Mouse (Mus musculus) left cerebral cortex, adult 9 months (tissue): Measurements from ENCODE around the gene Atp6v1b1.

Experiments used
- DNase-seq, 2 experiments: peaks; one replicate each; pipeline ENCODE4 v3.0.0; 2022; ENCODE audit warnings: low spot score in 2 of 2

The Atp6v1b1 gene

DNA sequence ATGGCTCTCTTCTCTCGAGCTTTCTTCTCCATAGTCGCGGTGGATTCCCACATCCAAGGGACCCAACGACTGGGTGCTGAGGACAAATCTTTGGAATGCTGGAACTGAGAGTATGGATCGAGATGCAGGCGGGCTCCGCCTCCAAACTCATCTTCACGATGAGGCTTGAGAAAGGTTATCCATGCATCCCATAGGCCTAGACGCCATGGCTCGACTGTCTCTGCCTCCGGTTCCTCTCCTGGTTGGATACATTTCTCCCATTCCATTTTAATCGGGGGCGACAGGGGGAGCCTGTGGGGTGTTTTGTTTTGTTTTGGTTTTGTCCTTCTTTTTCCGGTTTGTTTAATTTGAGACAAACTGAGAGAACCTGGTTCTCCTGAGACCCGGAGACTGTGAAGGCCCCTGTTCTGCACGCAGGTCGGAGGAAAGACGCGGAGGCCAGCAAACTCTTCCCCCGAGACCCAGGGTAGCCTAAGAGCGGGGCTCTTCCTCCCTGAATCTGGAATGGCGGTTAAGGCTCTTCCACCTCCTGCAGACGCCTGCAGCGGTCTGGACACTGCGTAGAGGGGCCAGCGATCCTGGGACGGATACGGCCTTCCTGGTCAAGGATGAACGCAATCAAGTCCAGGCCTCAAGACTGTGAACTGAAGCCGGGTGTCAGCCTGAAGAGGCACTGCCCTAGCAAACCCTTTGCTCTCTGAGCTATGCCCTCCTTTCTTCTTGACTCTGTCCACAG lies 27.2 kb upstream of the Atp6v1b1 start:
- DNase-seq: no peak

DNA sequence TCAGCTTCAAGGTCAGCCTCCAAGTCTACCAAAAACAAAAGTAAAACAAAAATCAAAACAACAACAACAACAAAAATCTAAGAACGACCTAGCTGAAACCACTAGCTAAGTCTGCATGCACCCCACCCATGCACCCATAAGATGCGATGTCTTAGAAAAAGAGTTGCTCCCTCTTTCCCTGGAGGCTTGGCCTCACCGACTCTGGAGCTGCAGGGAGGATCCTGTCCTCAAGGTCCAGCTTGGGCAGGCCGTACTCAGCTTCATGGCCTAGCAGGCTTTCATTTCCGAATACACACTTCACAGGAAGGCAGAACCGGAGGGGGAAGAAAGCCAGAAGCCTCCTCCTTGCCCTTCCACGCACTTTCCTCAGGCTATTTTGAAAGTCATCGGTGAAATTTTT lies 25.8 kb upstream of the Atp6v1b1 start:
- DNase-seq: no peak

DNA sequence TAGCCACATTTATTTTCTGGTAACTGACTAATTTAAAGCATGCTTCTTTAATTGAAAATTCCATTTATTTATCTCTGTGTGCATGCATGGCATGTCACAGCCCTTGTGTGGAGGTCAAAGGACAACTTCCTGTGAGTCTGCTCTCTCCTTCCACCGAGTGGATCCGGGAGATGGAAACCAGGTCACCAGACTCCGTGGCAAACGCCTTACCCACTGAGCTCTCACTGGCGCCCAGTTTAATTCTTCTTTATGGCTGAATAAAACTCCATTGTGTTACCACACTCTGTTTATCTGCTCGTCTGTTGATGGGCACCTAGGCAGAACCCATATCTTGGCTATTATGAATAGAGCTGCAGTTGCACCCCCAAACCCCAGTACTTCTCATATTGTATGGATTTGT lies 20.3 kb upstream of the Atp6v1b1 start:
- no peak for DNase-seq

DNA sequence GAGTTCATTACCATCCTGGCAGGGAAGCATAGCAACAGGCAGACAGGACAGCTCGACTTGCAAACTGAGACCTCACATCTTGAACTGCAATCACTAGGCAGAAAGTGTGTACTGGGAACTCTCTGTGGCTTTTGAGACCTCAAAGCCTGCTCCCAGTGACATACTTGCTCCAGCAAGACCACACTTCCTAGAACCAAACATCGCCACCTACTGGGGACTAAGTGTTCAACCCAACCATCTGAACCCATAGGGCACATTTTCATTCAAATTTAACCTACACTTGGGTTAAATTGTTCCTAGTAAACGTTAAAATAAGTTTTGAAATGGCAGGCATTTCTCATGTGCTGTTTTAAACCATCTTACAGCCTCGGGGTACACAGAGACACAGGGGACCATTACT lies 15.6 kb upstream of the Atp6v1b1 start:
- DNase-seq: no peak

DNA sequence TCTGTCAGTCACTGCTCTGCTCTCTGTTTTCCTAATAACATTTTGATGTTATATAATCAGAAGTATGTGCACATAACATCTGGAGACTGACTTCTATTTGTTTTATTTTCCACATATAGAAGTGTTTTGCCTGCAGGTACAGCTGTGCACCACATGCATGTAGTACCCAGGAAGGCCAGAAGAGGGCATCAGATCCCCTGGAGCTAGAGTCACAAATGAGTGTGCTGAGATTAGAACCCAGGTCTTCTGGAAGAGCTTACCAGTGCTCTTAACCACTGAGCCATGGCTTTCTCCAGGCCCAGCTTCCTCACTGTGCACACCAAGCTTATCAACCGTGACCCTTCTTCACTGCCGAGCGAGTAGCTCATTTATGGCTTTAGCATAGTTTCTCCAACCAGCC lies 14.3 kb upstream of the Atp6v1b1 start:
- DNase-seq: no peak

DNA sequence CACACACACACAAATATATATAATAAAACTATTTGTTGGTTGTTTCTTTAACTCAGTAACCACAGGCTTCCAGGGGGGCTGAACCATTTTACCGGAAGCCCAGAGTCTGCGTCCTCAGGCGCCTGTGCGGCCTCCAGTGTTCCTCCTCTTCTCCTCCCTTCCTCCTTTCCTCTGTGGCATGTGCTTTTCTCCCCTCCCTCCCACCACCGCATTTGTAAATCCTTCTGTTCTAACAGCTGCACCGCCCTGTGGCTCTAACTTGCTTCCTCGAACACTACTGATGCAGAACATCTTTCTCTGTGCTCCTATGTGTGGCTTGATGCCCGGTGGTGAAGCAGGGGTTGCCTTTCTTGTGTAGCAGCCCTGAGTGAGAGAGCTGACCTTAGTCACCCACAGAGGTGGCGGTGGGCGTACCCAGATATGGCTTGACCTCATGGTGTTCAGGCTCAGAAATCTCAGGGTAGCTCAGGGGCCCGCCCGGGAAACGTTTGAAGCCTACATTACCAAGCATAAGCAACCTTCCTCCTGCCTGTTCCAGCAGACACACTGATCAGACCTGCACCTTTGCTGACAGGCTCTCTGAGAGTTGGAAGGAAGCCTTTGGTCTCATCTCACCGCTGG lies 13.3 kb upstream of the Atp6v1b1 start:
- DNase-seq: no peak

DNA sequence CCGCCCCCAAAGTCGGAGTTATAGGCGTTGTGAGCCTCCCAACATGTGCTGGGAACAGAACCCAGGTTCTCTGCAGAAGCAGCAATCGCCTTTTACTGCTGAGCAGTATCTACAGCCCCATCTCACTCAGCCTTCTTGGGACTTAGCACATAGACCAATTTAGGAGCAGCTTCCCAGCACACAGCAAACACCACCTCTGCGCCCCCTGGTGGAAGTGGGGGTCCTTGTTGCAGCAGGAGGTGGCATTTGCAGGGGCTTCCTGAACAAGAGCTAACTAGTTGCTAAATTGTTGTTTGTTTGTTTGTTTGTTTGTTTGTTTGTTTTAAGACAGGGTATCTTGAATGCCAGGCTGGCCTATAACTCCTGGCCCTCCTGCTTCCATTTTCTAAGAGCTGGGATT lies 11.7 kb upstream of the Atp6v1b1 start:
- DNase-seq: peak in 1 of 2 experiments; percentile 34

DNA sequence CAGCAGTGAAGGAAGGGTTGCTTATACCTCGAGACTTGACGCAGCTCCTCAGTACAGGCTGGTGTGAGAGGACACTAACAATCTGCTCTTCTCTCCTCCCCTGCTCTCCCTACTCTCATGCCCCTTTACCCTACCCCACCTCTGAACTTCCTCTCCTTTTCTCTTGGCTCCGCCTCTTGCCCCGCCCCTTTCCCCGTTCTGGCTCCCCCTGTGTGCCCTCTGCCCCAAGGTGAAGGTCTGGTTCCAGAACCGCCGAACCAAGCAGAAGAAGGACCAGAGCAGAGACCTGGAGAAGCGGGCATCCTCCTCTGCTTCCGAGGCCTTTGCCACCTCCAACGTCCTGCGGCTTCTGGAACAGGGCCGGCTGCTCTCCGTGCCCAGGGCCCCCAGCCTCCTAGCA lies 5.5 kb upstream of the Atp6v1b1 start:
- DNase-seq: no peak

DNA sequence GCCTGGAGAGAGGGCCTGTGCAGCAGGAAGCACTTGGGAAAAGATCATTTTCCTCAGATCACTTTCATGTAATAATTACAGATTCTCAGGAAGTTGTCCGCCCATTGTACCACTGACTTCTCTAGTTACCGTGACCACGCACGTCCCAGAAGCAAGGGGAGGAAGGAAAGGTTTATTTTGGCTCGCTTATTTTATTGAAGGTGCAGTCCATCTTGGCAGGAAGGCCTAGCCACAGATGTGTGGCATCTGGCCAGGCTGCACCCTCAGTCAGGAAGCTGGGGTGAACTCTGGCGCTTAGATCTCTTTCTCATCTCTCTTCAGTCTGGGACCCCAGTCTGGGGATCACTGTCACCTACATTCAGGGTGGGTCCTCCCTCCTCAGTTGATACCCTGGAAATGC lies 4.2 kb upstream of the Atp6v1b1 start:
- DNase-seq: no peak

DNA sequence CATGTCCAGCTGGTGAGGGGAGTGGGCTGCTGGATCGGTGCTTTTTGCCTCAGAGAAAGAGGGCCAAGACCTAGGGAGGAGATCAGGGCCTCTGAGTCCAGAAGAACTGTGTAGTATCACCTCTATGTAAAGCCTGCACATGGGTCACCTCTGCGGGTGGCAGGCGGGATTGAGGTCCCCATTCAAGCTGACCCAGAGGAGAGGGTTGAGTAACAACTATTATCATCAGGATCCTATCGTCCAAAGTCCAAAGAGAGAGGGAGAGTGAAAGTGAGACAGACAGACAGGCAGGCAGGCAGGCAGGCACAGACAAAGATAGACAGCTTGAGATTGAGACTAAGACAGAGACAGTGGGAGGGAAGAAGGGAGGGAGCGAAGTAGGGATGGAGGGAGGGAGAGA lies 422 bp downstream of the Atp6v1b1 start:
- DNase-seq: no peak

DNA sequence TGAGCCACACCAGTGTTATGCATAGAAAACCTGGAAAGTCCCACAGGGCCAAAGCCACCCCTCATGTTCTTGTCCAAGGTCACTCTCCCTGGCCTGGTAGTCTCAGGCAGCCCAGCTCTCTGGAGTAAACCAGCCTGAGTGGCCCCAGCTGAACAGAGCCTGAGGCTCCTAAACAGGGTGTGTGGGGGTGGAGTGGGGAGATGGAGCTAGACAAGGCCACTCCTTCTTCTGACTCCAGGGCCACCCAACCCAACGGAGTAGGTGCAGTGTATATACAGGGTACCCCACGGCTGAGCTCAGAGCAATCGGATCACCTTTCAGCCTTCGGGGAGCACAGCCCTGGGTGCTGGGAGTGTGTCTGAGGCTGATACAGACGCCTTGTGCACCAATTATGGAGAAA lies 1.3 kb downstream of the Atp6v1b1 start:
- no peak for DNase-seq

DNA sequence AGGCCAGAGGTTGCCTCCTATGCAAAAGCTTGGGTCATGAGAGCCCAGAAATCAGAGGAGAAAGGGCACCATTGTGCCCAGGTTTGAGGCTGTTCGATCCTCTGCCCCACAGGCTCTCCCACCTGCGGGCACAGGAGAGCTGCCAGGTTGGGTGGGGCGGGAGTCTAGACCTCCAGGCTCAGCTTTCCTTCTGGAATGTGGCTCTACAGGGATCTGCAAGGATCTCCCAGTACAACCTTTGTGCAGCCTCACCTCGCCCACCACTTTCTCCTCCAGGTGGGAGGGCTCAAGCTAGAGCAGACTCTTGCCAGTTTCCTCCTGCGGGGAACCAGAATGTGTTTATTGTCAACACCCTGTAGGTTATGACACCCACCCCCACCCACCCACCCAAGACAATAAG lies 1.8 kb downstream of the Atp6v1b1 start:
- no peak for DNase-seq

DNA sequence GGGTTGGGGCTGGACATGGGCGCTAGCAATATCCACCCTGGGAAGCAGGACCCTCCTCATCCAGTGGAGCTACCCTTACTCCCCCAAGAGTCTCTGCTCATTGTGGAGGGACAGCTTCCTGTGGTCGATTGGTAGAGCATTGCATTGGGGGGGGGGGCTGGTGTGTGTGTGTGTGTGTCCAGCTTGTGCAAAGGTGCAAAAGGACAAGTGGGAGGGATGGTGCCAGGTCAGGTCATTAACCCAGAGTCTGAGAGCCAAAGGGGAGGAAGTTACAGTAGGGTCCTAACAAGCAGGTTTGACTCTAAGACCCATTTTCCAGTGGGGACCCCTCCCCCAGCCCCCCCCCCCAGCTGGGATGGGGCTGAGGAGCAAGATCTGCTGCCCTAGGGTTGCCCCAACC lies 2.7 kb downstream of the Atp6v1b1 start:
- DNase-seq: no peak

DNA sequence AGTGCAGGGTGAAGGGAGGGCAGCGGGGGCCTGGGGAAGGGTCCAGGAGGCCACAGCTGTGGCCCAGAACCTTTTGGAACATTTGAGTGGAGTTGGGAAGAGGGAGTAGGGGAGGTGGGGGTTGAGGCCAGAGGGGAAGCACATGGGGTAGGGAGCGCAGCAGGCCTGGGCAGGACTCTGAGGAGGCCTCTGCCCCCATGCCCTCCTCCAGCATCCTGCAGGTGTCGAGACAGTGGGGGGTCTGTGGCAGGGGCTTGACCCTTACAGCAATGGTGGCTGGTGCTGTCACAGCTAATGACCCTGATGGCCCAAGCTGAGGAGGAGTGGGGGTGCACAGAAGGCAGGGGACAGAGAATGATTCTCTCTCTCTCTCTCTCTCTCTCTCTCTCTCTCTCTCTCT lies 6.5 kb downstream of the Atp6v1b1 start:
- DNase-seq: no peak

DNA sequence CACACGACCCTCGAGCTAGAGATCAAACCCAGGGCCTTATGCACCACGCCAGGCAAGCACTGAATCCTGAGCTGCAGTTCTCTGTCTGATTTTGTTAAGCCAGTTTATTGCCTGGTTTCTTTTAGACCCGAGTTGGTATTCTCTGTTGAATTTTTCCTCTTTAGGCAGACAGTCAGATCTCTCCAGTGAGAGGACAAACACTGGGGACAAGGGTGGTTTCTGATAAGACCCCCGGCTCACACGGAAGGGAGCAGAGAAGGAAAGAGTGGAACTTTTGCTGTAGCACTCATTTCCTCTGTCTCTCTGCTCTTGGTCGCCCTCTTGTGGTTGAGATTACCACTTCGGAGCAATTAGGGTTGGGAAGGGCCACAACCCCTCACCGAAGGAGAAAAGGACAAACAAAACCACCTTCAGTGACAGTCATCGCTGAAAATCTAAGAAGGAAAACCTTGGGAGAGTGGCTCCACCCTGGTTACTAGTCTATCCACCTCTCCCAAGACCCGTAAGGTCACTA lies 7.4 kb downstream of the Atp6v1b1 start:
- peak in 1 of 2 experiments; percentile 45 for DNase-seq

DNA sequence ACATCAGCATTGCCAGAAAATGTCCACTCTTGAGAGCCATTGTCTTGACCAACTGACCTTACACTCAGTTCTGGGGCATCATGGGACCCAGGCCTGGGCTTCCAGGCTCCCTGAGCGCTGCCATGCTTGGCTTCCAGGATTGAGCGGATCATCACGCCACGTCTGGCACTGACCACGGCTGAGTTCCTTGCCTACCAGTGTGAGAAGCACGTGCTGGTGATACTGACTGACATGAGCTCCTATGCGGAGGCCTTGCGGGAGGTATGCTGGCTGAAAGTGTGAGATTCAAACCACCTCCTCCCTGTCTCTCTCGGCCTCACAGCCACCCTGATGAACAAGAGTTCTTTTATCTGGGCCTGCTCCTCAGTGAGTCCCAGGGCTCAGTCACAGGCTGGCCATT lies 13.3 kb downstream of the Atp6v1b1 start:
- no peak for DNase-seq

DNA sequence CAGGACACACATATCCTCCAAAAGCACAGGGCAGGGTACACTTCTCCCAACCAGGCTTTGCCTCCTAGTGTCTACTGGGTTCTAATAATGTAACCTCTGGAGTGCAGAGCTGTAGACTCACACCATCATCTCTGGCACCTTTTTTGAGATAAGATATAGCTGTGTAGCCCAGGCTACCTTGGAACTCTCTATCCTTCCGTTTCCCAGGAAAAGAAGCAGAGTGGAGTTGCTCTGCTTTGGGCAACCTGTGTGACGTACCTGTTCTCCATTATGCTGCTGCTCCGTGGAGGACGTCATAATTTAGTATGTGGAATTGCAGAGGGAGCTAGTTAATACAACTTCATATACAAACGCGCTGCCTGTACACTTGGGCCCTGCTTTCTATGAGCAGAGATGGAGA lies 19.6 kb downstream of the Atp6v1b1 start, which contains the start of gene Ankrd53:
TSS of gene Ankrd53 (plus strand) at position 301 of the 400 bp plus-strand sequence.
- no peak for DNase-seq

DNA sequence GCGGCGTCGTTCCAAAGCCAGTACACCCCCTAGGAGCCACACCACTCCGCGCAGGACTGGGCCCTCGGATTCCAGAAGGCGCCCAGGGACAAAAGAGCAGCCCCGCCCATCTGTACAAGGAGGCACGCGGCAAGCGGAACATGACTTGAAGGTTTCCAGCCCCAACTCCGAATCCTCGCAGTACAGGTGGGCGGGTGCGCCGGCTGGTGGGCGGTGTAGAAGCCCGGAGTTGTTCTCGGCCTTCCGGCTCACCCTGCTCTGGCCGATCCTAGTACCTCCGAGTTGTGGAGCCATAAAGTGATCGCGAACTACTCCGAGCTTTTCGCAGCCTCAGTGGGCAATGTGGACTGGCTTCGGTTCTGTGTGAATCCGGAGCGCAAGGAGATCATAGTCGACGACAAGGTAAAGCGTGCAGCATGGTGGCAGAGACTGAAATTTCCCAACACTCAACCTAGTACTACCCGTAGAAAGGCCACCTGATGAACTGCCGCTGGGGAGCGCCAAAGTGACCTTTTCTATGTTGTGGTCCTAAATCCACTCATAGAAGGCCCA lies 20.2 kb downstream of the Atp6v1b1 start:
- DNase-seq: no peak

DNA sequence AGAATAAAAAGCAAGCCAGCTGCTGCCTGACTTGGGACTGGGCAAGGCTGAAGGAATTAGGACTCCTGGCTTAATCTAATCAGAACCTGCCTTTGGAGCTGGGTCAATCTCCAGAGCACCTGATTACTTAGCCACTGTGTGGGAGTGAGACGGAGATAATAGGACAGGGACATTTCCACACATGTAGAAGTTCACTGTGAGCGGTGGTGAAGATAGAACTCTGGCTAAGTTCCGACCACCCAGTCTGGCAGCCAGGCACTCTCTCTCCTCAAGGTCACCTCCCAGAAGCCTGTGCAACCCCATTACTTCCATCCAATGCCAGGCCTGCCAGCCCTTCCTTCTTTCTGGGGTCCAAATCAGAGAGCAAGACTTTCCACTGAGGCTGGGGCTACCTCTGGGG lies 24.2 kb downstream of the Atp6v1b1 start:
- DNase-seq: no peak

DNA sequence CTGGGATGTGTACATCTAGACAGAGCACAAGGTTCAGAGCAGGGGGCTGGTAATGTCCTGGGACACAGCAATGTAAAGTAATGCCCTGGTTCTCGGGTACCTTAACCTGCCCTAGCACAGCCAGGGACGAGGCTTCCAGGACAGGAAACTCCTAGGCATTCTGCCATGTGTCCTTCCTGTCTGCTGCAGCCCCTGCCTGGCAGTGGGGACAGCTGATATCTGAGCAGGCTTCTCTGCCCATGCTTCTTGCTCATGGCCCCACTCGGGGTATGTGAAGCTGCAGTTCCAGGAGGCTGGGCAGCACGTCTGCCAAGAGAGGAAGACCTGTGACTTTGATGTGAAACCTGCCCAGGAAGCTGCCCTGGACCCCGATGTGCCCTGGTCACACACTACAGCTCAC lies 25.7 kb downstream of the Atp6v1b1 start:
- DNase-seq: no peak

DNA sequence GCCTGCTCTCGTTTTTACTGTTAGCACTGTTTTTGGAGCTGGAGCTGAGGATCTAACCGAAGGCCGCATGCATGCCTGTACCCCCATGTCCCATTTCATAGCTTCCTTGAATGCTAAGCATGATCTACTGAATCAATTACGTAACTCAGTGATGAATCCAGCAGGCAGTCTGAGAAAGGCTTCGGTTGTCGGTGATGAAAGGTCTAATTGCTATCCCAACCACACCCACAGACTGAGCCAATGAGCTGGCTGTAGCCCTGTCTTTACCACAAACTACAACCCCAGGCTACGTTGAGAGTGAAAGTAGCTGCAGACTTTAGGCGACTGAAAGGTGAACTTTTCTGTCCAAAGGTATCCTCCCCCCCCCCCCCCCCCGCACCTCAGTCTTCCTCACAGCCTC lies 31.3 kb downstream of the Atp6v1b1 start:
- DNase-seq: no peak

DNA sequence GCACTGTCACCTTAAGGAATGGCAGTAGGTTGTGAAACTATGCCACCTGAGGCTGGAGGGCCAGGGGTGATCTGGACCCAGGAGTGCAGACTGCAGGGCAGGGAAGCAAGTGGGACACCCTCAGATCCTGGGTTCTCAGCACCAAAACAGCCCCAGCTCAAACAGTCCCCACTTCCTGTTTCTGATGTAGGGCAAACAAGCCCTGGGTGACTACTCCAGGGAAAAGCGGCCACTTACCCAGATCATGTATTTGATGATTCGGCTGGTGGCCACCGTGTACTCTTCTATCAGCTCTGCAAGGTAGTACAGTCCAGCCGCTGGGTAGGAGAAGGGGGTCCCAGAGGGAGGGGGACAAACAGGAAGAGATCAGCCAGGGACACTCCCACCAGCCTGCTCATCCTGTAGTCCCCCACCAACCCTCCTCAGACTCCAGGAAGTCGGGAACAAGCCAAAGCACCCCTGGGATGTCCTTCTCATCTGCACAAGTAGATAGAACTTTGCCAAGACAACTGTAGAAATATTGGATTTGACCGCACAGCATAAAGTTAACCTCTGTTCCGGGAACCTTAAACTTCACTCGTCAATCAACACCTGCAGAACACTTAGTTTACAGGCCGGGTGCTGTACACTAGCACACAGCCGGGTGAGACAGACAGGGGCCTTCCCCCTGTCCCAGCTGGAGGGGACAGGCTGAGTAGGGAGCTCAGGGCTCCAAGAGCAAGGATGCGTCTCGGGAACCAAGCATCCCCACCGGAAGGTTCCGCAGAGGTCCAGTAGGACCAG lies 32.2 kb downstream of the Atp6v1b1 start:
- no peak for DNase-seq
